Mouse (Mus musculus): ENCODE results near the gene Golt1b. TPM values are rescaled to one million over a fixed set of nuclear protein-coding genes. Genes with fewer than 3 reads are reported as not detected.

Golt1b gene
- total and polyA plus RNA-seq, 3 experiments: 45.3 to 54.7 TPM; not detected in 1

- H3K4me3 ChIP-seq (ENCODE audit: control insufficient read depth in 1 of 2, insufficient read depth in 1 of 2, low read depth in 2 of 2, low read length in 2 of 2): no peak overlapping the region
- no peak for DNase-seq (ENCODE audit: low read depth, low spot score)
- H3K79me2 ChIP-seq (ENCODE audit: control insufficient read depth, insufficient read depth, low read length, poor library complexity): no peaks in the 10 kb centered on the region
- no peak for TF ChIP-seq UBTF (IDR thresholded peaks at IDR 0.05; ENCODE audit: borderline replicate concordance, insufficient read depth, low read depth, low read length)
- no peak for TF ChIP-seq SMC3 (IDR thresholded peaks at IDR 0.05; ENCODE audit: low read depth, low read length)
- no peak for TF ChIP-seq CHD2 (IDR thresholded peaks at IDR 0.05; ENCODE audit: low read length)
- TF ChIP-seq TCF12 (IDR thresholded peaks at IDR 0.05; ENCODE audit: low read depth, low read length): no peak
- no peak for TF ChIP-seq ZMIZ1 (IDR thresholded peaks at IDR 0.05; ENCODE audit: low read depth, low read length)
- no peak for TF ChIP-seq RAD21 (IDR thresholded peaks at IDR 0.05; ENCODE audit: low read depth, low read length)
- TF ChIP-seq MYC (IDR thresholded peaks at IDR 0.05; ENCODE audit: low read depth, low read length): no peak
- no peak overlapping the region for H3K9ac ChIP-seq (ENCODE audit: control insufficient read depth, low read depth, low read length, poor library complexity, severe bottlenecking)
- H3K4me1 ChIP-seq (ENCODE audit: control insufficient read depth in 1 of 2, insufficient read depth in 2 of 2, low read length in 2 of 2): no peaks in the 10 kb centered on the region
- H3K9me3 ChIP-seq (replicated peaks; ENCODE audit: insufficient read depth, low read length): no peaks in the 10 kb centered on the region
- no peaks in the 10 kb centered on the region; a peak in 1 of 4 replicates for H3K27me3 ChIP-seq (ENCODE audit: control insufficient read depth in 1 of 2, insufficient read depth in 2 of 2, low read length in 2 of 2)
- H3K36me3 ChIP-seq (ENCODE audit: control insufficient read depth in 1 of 2, insufficient read depth in 2 of 2, low read length in 2 of 2): no peaks in the 10 kb centered on the region
- H3K27ac ChIP-seq (ENCODE audit: control insufficient read depth, low read depth, low read length): no peak overlapping the region
Observed at GRCm38 (mm10) chr6:142451381-142451780, 64.4 kb downstream of the Golt1b start.

- no peak for DNase-seq (ENCODE audit: low read depth, low spot score)
- Histone ChIP-seq H3K4me1 (ENCODE audit: control insufficient read depth in 1 of 2, insufficient read depth in 2 of 2, low read length in 2 of 2) (no peaks in the 10 kb centered on the region), H3K9me3 (replicated peaks; ENCODE audit: insufficient read depth, low read length) (no peaks in the 10 kb centered on the region), H3K79me2 (ENCODE audit: control insufficient read depth, insufficient read depth, low read length, poor library complexity) (no peaks in the 10 kb centered on the region), H3K36me3 (ENCODE audit: control insufficient read depth in 1 of 2, insufficient read depth in 2 of 2, low read length in 2 of 2) (no peaks in the 10 kb centered on the region), H3K9ac (ENCODE audit: control insufficient read depth, low read depth, low read length, poor library complexity, severe bottlenecking) (no peak overlapping the region), H3K27ac (ENCODE audit: control insufficient read depth, low read depth, low read length) (no peak overlapping the region), H3K27me3 (ENCODE audit: control insufficient read depth in 1 of 2, insufficient read depth in 2 of 2, low read length in 2 of 2) (no peaks in the 10 kb centered on the region; a peak in 1 of 4 replicates), H3K4me3 (ENCODE audit: control insufficient read depth in 1 of 2, insufficient read depth in 1 of 2, low read depth in 2 of 2, low read length in 2 of 2) (no peak overlapping the region)
- TF ChIP-seq SMC3 (IDR thresholded peaks at IDR 0.05; ENCODE audit: low read depth, low read length): no peak
- no peak for TF ChIP-seq MAX (IDR thresholded peaks at IDR 0.05; ENCODE audit: low read length)
- no peak for TF ChIP-seq ZNF384 (IDR thresholded peaks at IDR 0.05; ENCODE audit: low read depth, low read length)
- TF ChIP-seq CHD1 (IDR thresholded peaks at IDR 0.05; ENCODE audit: low read depth, low read length): no peak
- TF ChIP-seq KAT2A (conservative IDR thresholded peaks at IDR 0.05; ENCODE audit: low read depth, low read length): no peak
- no peak for TF ChIP-seq GATA1 (IDR thresholded peaks at IDR 0.05; ENCODE audit: low read depth, low read length)
- no peak for TF ChIP-seq MAFK (IDR thresholded peaks at IDR 0.05; ENCODE audit: borderline replicate concordance, low read depth, low read length)
- no peak for TF ChIP-seq MAZ (IDR thresholded peaks at IDR 0.05; ENCODE audit: low read depth, low read length)
- no peak for TF ChIP-seq POLR2AphosphoS5 (IDR thresholded peaks at IDR 0.05; ENCODE audit: borderline replicate concordance, low read depth, low read length)
Observed at GRCm38 (mm10) chr6:142453311-142453710, 66.3 kb downstream of the Golt1b start.

Other genes with a start within 250 kb of the Golt1b start
- gene Slco1a6, start 178.7 kb upstream of the Golt1b start, total RNA-seq (2012; rRNA removed): not detected in 2 replicates
- 1 to 10 TPM in 1 of 2 experiments, not detected in 1; 1.4 TPM for gene Slco1a6, start 178.7 kb upstream of the Golt1b start, polyA plus RNA-seq (2012; ENCODE audit: insufficient read depth in 1 of 2, insufficient read length in 2 of 2, low read depth in 1 of 2, low replicate concordance in 2 of 2, missing spikeins in 1 of 2)
- not detected in 2 replicates for gene Iapp, start 88.8 kb upstream of the Golt1b start, total RNA-seq (2012; rRNA removed)
- not detected for gene Iapp, start 88.8 kb upstream of the Golt1b start, polyA plus RNA-seq (2012; ENCODE audit: insufficient read depth in 1 of 2, insufficient read length in 2 of 2, low read depth in 1 of 2, low replicate concordance in 2 of 2, missing spikeins in 1 of 2)
- 0.04 TPM in 1 of 2 replicates, not detected in the other for gene Slco1a5, start 64.2 kb upstream of the Golt1b start, total RNA-seq (2012; rRNA removed)
- gene Slco1a5, start 64.2 kb upstream of the Golt1b start, polyA plus RNA-seq (2012; ENCODE audit: insufficient read depth in 1 of 2, insufficient read length in 2 of 2, low read depth in 1 of 2, low replicate concordance in 2 of 2, missing spikeins in 1 of 2): not detected
- gene Pyroxd1, start 41.6 kb upstream of the Golt1b start, total RNA-seq (2012; rRNA removed): 6.7 and 7.5 TPM in 2 replicates
- 1 to 10 TPM in 1 of 2 experiments, not detected in 1; 6.5 TPM for gene Pyroxd1, start 41.6 kb upstream of the Golt1b start, polyA plus RNA-seq (2012; ENCODE audit: insufficient read depth in 1 of 2, insufficient read length in 2 of 2, low read depth in 1 of 2, low replicate concordance in 2 of 2, missing spikeins in 1 of 2)
- 39.1 and 39.9 TPM in 2 replicates for gene Recql, start 134 bp upstream of the Golt1b start, total RNA-seq (2012; rRNA removed)
- 10 to 100 TPM in 1 of 2 experiments, not detected in 1; 48.4 TPM for gene Recql, start 134 bp upstream of the Golt1b start, polyA plus RNA-seq (2012; ENCODE audit: insufficient read depth in 1 of 2, insufficient read length in 2 of 2, low read depth in 1 of 2, low replicate concordance in 2 of 2, missing spikeins in 1 of 2)
- 0.23 and 0.69 TPM in 2 replicates for gene Spx, start 26.2 kb downstream of the Golt1b start, total RNA-seq (2012; rRNA removed)
- gene Spx, start 26.2 kb downstream of the Golt1b start, polyA plus RNA-seq (2012; ENCODE audit: insufficient read depth in 1 of 2, insufficient read length in 2 of 2, low read depth in 1 of 2, low replicate concordance in 2 of 2, missing spikeins in 1 of 2): under 1 TPM in 1 of 2 experiments, not detected in 1; 0.67 TPM
- gene Gys2, start 85.9 kb downstream of the Golt1b start, total RNA-seq (2012; rRNA removed): not detected in 2 replicates
- gene Gys2, start 85.9 kb downstream of the Golt1b start, polyA plus RNA-seq (2012; ENCODE audit: insufficient read depth in 1 of 2, insufficient read length in 2 of 2, low read depth in 1 of 2, low replicate concordance in 2 of 2, missing spikeins in 1 of 2): not detected
- gene Ldhb, start 120.7 kb downstream of the Golt1b start, total RNA-seq (2012; rRNA removed): not detected in 2 replicates
- not detected for gene Ldhb, start 120.7 kb downstream of the Golt1b start, polyA plus RNA-seq (2012; ENCODE audit: insufficient read depth in 1 of 2, insufficient read length in 2 of 2, low read depth in 1 of 2, low replicate concordance in 2 of 2, missing spikeins in 1 of 2)
- not detected in 2 replicates for gene Kcnj8, start 184.4 kb downstream of the Golt1b start, total RNA-seq (2012; rRNA removed)
- gene Kcnj8, start 184.4 kb downstream of the Golt1b start, polyA plus RNA-seq (2012; ENCODE audit: insufficient read depth in 1 of 2, insufficient read length in 2 of 2, low read depth in 1 of 2, low replicate concordance in 2 of 2, missing spikeins in 1 of 2): not detected